ENCODE assay signal across 8 mouse cellular contexts in genomic region chr11:118659305-118659704, GRCm38 (mm10).
DNase-seq lines count a peak whose midpoint lies in the region; ATAC-seq and TF ChIP-seq lines count a peak whose summit lies in the region.

No protein-coding gene starts in this region.

- POLR2A ChIA-PET in Patski (lab: Charles Lee) = no interaction called here

- no peaks in the 10 kb centered on the region for H3K36me3 ChIP-seq in embryonic facial prominence, embryonic 11.5 days (replicated peaks; ENCODE audit: control insufficient read depth, insufficient read depth, low read depth, low read length)
- H3K36me3 ChIP-seq in neural tube, embryonic 11.5 days (ENCODE audit: control insufficient read depth, insufficient read depth, low read length) = no peaks in the 10 kb centered on the region

- ATAC-seq in Patski = no peak
- no peak for ATAC-seq in embryonic facial prominence, embryonic 11.5 days (replicated peaks; ENCODE audit: insufficient number of reproducible peaks, low FRiP score, low TSS enrichment, low read depth)
- no peak for ATAC-seq in neural tube, embryonic 11.5 days (ENCODE audit: insufficient read depth, low FRiP score, low TSS enrichment)

- TF ChIP-seq CTCF in Patski (IDR thresholded peaks at IDR 0.05) = no peak

- no peak overlapping the region for H3K4me3 ChIP-seq in embryonic facial prominence, embryonic 11.5 days (ENCODE audit: low read depth, low read length)
- no peak overlapping the region for H3K4me3 ChIP-seq in neural tube, embryonic 11.5 days (ENCODE audit: low read depth, low read length)

- H3K9ac ChIP-seq in embryonic facial prominence, embryonic 11.5 days (replicated peaks; ENCODE audit: low read length) = no peak overlapping the region
- H3K9ac ChIP-seq in neural tube, embryonic 11.5 days (ENCODE audit: low read length) = no peak overlapping the region

- no peak overlapping the region for H3K4me2 ChIP-seq in embryonic facial prominence, embryonic 11.5 days (ENCODE audit: low read depth, low read length)
- no peak overlapping the region for H3K4me2 ChIP-seq in neural tube, embryonic 11.5 days (ENCODE audit: low read depth)

- no peaks in the 10 kb centered on the region for H3K4me1 ChIP-seq in embryonic facial prominence, embryonic 11.5 days (ENCODE audit: control insufficient read depth, insufficient read depth, low read length)
- H3K4me1 ChIP-seq in neural tube, embryonic 11.5 days (ENCODE audit: control insufficient read depth, insufficient read depth, low read length) = peaks cover 11% of the 10 kb centered on the region; the same call in 1 of the 2 replicates

- H3K9me3 ChIP-seq in embryonic facial prominence, embryonic 11.5 days (replicated peaks; ENCODE audit: control insufficient read depth, low read length) = no peaks in the 10 kb centered on the region
- H3K9me3 ChIP-seq in neural tube, embryonic 11.5 days (ENCODE audit: control insufficient read depth, low read length) = no peaks in the 10 kb centered on the region

- 16% methylated on average over 10 of the region's 10 CpGs for WGBS in embryonic facial prominence, embryonic 11.5 days
- 15% methylated on average over 10 of the region's 10 CpGs for WGBS in neural tube, embryonic 11.5 days

- in situ Hi-C loops in Patski (cut with MboI; ENCODE audit: low pct_unique_long_range_greater_than_20kb) = no loop called here

- H3K27me3 ChIP-seq in Patski = peaks cover 29% of the 10 kb centered on the region
- H3K27me3 ChIP-seq in embryonic facial prominence, embryonic 11.5 days (ENCODE audit: control insufficient read depth, insufficient read depth, low read length) = no peaks in the 10 kb centered on the region
- H3K27me3 ChIP-seq in neural tube, embryonic 11.5 days (ENCODE audit: control insufficient read depth, insufficient read depth, low read length) = no peaks in the 10 kb centered on the region

- no peak overlapping the region for H3K27ac ChIP-seq in embryonic facial prominence, embryonic 11.5 days (replicated peaks; ENCODE audit: low read depth, low read length)
- H3K27ac ChIP-seq in neural tube, embryonic 11.5 days (ENCODE audit: low read depth, low read length) = no peak overlapping the region

- DNase-seq in kidney, postnatal 14 days = peak; percentile 31
- DNase-seq in kidney, adult 11 months = no peak
- peak; percentile 6 for DNase-seq in Patski (ENCODE audit: low read depth, low spot score)
- DNase-seq in embryonic facial prominence, embryonic 11.5 days (ENCODE audit: low spot score) = peak; percentile 93
- peak; percentile 63 for DNase-seq in neural tube, embryonic 11.5 days (ENCODE audit: low spot score)
- DNase-seq in right cerebral cortex, adult 2 months (ENCODE audit: low spot score in 2 of 2) = no peak
- DNase-seq in spleen, postnatal 36 days (ENCODE audit: low spot score in 2 of 2) = no peak
- no peak for DNase-seq in left cerebral cortex, adult 9 months (ENCODE audit: low spot score in 2 of 2)

- CTCF ChIA-PET in Patski (lab: Charles Lee) = no interaction called here

Comparison
In these comparisons a context has a peak if more than half of its experiments do, and no peak if none do; other contexts are left out.
1. DNase-seq: peak in kidney, postnatal 14 days (single experiment), Patski (single experiment), embryonic facial prominence, embryonic 11.5 days (single experiment) and neural tube, embryonic 11.5 days (single experiment); none in kidney, adult 11 months (single experiment), right cerebral cortex, adult 2 months (0 of 2), spleen, postnatal 36 days (0 of 2) and left cerebral cortex, adult 9 months (0 of 2).